Mouse (Mus musculus): ENCODE data around the gene Dtx3l. TPM values are rescaled to one million over a fixed set of nuclear protein-coding genes. Genes with fewer than 3 reads are reported as not detected.

The Dtx3l gene
- total and polyA plus RNA-seq, 3 experiments = 3.5 to 17.5 (median 15.4) TPM

DNA sequence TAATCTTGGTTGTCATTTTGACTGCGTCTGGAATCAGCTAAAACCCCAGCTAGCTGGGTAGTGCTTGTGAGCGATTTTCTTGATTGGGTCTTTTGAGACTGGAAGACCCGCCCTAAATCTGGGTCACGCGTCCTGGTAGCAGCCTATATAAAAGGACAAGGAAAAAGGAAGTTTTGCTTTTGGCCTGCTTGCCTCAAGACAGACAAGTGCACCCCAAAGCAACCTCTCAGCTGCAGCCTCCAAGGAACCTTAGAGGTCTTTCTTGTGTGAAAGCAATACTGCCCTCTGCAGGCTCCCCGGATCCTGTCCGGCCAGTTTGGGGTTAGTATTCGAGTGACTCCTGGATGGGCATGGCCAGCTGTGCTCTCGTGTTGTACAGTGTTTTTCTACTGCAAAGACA lies 739 bp upstream of the Dtx3l start:
- DNase-seq (ENCODE audit: low spot score) (peak; percentile 75), ATAC-seq (ENCODE audit: extremely low read depth, insufficient number of reproducible peaks, low FRiP score, poor library complexity, severe bottlenecking) (peak; percentile 88)
- Histone ChIP-seq H3K36me3 (replicated peaks) (peaks cover 49% of the 10 kb centered on the region), H3K27me3 (ENCODE audit: insufficient read depth, low read length) (no peaks in the 10 kb centered on the region), H3K4me3 (ENCODE audit: low read depth, low read length) (peak overlapping the region; percentile 84), H3K4me1 (ENCODE audit: insufficient read depth, low read depth, low read length) (peaks cover 30% of the 10 kb centered on the region), H3K9me3 (replicated peaks) (no peaks in the 10 kb centered on the region)
- TF ChIP-seq POLR2AphosphoS5 (IDR thresholded peaks at IDR 0.05; ENCODE audit: insufficient replicate concordance, low read depth, low read length) = peak; percentile 79; the same call in 1 of the 2 replicates
- no peak for TF ChIP-seq GATA2 (IDR thresholded peaks at IDR 0.05; ENCODE audit: borderline replicate concordance, low read depth, low read length)
- no peak for TF ChIP-seq GATA1 (IDR thresholded peaks at IDR 0.05; ENCODE audit: borderline replicate concordance, low read length)
- TF ChIP-seq TAL1 (conservative IDR thresholded peaks at IDR 0.05; ENCODE audit: low read depth, low read length) = no peak
- peak; percentile 52; the same call in 1 of the 2 replicates for TF ChIP-seq CTCF (IDR thresholded peaks at IDR 0.05; ENCODE audit: low read depth, low read length)

DNA sequence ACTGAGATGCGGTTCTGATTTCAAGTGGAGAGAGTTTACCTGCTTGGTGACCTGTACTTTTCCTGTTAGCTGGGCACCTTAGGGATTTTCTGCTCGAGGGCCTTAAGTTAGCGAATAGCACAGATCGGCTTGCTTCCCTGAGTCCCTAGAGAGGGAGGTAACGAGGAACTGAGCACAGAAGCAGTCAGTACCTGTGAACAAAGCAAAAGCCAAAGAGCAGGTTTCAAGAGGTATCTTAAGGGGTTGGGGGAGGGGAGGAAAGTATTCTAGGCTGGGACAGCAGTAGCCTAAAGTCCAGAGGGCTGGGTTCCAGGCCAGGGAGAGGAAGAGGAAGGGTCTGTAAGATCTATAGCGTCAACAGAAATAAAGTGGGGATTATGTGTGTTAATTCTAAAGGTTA lies 310 bp upstream of the Dtx3l start:
- no peaks in the 10 kb centered on the region for H3K9me3 ChIP-seq (replicated peaks)
- peak; percentile 19 for DNase-seq (ENCODE audit: low spot score)
- ATAC-seq (ENCODE audit: extremely low read depth, insufficient number of reproducible peaks, low FRiP score, poor library complexity, severe bottlenecking) = no peak
- TF ChIP-seq GATA1 (IDR thresholded peaks at IDR 0.05; ENCODE audit: borderline replicate concordance, low read length) = no peak
- no peak for TF ChIP-seq GATA2 (IDR thresholded peaks at IDR 0.05; ENCODE audit: borderline replicate concordance, low read depth, low read length)
- no peak for TF ChIP-seq TAL1 (conservative IDR thresholded peaks at IDR 0.05; ENCODE audit: low read depth, low read length)
- no peak for TF ChIP-seq CTCF (IDR thresholded peaks at IDR 0.05; ENCODE audit: low read depth, low read length)
- TF ChIP-seq POLR2AphosphoS5 (IDR thresholded peaks at IDR 0.05; ENCODE audit: insufficient replicate concordance, low read depth, low read length) = no peak
- no peaks in the 10 kb centered on the region for H3K27me3 ChIP-seq (ENCODE audit: insufficient read depth, low read length)
- peaks cover 30% of the 10 kb centered on the region for H3K4me1 ChIP-seq (ENCODE audit: insufficient read depth, low read depth, low read length)
- peaks cover 51% of the 10 kb centered on the region for H3K36me3 ChIP-seq (replicated peaks)
- H3K4me3 ChIP-seq (ENCODE audit: low read depth, low read length) = peak overlapping the region; percentile 84

DNA sequence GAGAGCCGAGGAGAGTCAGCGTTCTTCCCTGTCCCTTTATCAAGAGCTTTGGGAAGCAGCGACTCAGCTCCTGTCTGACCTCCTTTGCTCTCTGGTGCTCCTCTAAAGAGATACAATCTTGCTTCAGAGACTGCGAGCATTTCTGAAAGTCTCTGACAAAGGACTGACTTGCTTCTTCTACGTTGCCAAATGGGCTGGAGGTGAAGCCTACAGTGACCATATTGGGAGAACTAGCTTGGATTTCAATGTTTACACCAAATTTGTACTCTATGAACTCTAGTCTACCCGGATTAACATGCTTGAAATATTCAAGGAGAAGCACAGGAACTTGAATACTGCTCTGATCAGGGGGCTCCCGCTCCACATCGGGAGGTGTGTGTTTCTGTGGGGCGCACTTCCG lies 5.8 kb downstream of the Dtx3l start:
- peaks cover 9% of the 10 kb centered on the region; the same call in 1 of the 2 replicates for H3K4me1 ChIP-seq (ENCODE audit: insufficient read depth, low read depth, low read length)
- H3K9me3 ChIP-seq (replicated peaks) = no peaks in the 10 kb centered on the region
- no peaks in the 10 kb centered on the region for H3K27me3 ChIP-seq (ENCODE audit: insufficient read depth, low read length)
- peaks cover 68% of the 10 kb centered on the region for H3K36me3 ChIP-seq (replicated peaks)
- ATAC-seq (ENCODE audit: extremely low read depth, insufficient number of reproducible peaks, low FRiP score, poor library complexity, severe bottlenecking) (no peak), DNase-seq (ENCODE audit: low spot score) (no peak)
- TF ChIP-seq POLR2AphosphoS5 (IDR thresholded peaks at IDR 0.05; ENCODE audit: insufficient replicate concordance, low read depth, low read length) = no peak
- TF ChIP-seq GATA2 (IDR thresholded peaks at IDR 0.05; ENCODE audit: borderline replicate concordance, low read depth, low read length) = no peak
- TF ChIP-seq GATA1 (IDR thresholded peaks at IDR 0.05; ENCODE audit: borderline replicate concordance, low read length) = no peak
- no peak for TF ChIP-seq TAL1 (conservative IDR thresholded peaks at IDR 0.05; ENCODE audit: low read depth, low read length)
- no peak for TF ChIP-seq CTCF (IDR thresholded peaks at IDR 0.05; ENCODE audit: low read depth, low read length)
- H3K4me3 ChIP-seq (ENCODE audit: low read depth, low read length) = no peak overlapping the region

DNA sequence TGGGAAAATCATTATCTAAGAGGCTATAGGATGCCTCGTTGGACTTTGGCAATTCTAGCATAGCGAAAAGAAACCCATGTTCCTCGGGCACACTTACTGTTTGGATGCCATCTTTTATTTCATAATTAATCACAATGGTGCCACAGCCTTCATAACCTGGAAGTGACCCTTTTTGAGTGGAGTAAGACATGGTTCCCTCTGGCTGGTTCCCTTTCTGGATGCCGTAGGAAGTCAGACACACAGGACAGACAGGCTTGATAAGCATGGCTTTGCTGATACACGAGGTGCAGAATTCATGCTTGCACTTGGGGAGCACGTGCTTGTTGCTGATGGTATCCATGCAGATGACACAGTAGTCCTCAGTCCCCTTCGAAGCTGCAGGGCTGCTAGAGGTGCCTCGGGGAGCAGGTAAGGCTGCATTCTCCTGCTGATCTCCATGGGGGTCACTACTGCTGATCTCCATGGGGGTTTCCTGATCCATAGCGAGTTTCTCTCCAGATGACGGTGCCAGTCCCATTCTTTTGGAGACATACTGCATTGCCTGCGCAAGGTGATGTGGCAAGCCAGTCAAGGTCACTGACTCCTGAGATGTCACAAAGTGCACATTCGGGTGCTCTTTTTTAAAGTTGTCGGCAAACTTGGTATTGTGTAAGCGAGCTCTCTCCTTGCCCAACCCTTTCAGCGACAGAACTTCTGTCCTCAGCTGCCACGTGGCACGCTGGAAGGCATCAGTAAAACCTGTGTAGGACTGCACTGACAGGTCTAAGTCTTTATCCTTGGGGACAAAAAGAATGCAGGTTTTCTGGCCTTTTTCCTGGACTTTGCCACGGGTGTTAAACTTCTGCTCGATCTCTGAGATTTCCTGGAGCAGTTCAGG lies 6.5 kb downstream of the Dtx3l start:
- H3K36me3 ChIP-seq (replicated peaks) = peaks cover 68% of the 10 kb centered on the region
- no peak for ATAC-seq (ENCODE audit: extremely low read depth, insufficient number of reproducible peaks, low FRiP score, poor library complexity, severe bottlenecking)
- no peak overlapping the region for H3K4me3 ChIP-seq (ENCODE audit: low read depth, low read length)

DNA sequence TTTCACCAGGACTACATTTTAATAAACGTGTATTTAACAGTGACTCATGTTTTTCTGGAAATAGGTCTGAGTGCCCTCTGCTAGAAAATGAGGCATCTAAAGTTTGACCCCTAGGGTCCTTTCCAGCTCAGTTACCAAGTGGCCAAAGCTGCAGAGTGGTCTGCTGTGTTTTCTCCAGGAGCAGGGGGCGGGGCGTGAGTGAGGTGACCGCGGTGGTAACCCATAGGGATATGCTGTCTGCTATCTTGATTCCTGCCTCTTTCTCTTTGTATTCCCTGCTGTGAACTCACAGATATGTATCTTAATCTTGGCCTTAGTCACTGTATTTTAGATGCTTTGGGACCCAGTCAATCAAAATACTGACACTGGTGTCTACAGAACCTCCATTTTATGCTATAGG lies 14.6 kb downstream of the Dtx3l start:
- H3K4me1 ChIP-seq (ENCODE audit: insufficient read depth, low read depth, low read length) = no peaks in the 10 kb centered on the region
- peaks cover 15% of the 10 kb centered on the region for H3K36me3 ChIP-seq (replicated peaks)
- DNase-seq (ENCODE audit: low spot score) = no peak
- no peaks in the 10 kb centered on the region for H3K9me3 ChIP-seq (replicated peaks)
- no peak overlapping the region for H3K4me3 ChIP-seq (ENCODE audit: low read depth, low read length)
- no peak for ATAC-seq (ENCODE audit: extremely low read depth, insufficient number of reproducible peaks, low FRiP score, poor library complexity, severe bottlenecking)
- TF ChIP-seq GATA2 (IDR thresholded peaks at IDR 0.05; ENCODE audit: borderline replicate concordance, low read depth, low read length) (no peak), POLR2AphosphoS5 (IDR thresholded peaks at IDR 0.05; ENCODE audit: insufficient replicate concordance, low read depth, low read length) (no peak), GATA1 (IDR thresholded peaks at IDR 0.05; ENCODE audit: borderline replicate concordance, low read length) (no peak), TAL1 (conservative IDR thresholded peaks at IDR 0.05; ENCODE audit: low read depth, low read length) (no peak), CTCF (IDR thresholded peaks at IDR 0.05; ENCODE audit: low read depth, low read length) (no peak)
- H3K27me3 ChIP-seq (ENCODE audit: insufficient read depth, low read length) = no peaks in the 10 kb centered on the region

More for the DNA sequence above, 6.5 kb downstream of the Dtx3l start:
- DNase-seq (ENCODE audit: low spot score) = no peak
- H3K27me3 ChIP-seq (ENCODE audit: insufficient read depth, low read length) = no peaks in the 10 kb centered on the region
- H3K4me1 ChIP-seq (ENCODE audit: insufficient read depth, low read depth, low read length) = peaks cover 4% of the 10 kb centered on the region; the same call in 1 of the 2 replicates
- no peak for TF ChIP-seq CTCF (IDR thresholded peaks at IDR 0.05; ENCODE audit: low read depth, low read length)
- no peak for TF ChIP-seq TAL1 (conservative IDR thresholded peaks at IDR 0.05; ENCODE audit: low read depth, low read length)
- TF ChIP-seq GATA1 (IDR thresholded peaks at IDR 0.05; ENCODE audit: borderline replicate concordance, low read length) = no peak
- no peak for TF ChIP-seq POLR2AphosphoS5 (IDR thresholded peaks at IDR 0.05; ENCODE audit: insufficient replicate concordance, low read depth, low read length)
- TF ChIP-seq GATA2 (IDR thresholded peaks at IDR 0.05; ENCODE audit: borderline replicate concordance, low read depth, low read length) = no peak
- H3K9me3 ChIP-seq (replicated peaks) = no peaks in the 10 kb centered on the region

DNA sequence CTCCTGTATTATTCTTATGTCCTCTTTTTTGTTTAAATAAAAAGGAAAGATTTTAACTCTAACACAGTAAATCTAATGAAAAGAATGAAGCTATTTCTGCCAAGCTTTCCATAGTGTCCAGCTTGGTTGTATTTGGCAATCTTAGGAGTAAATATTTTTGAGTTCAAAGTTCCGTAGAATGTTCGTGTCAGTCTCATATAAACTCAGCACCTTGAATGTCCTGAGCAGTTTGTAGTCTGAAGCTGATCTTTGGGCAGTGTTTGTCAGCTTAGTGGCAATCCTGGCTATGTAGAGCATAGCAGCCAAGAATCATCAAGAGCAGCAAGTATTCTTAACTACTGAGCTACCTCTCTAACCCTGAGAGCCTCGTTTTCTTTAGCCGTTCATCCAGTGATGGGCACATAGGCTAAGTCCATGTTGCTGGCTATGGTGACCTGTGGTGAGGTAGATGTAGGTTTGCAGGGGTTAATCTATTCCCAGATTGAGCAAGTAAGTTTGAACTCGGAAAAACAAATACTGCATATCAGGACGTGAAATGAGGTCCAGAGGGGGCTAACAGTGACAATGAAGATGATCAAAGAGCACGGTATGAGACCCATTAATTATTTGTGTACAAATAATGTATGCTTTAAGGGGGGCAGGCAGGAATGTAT lies 15.3 kb downstream of the Dtx3l start:
- DNase-seq (ENCODE audit: low spot score) (no peak), ATAC-seq (ENCODE audit: extremely low read depth, insufficient number of reproducible peaks, low FRiP score, poor library complexity, severe bottlenecking) (no peak)
- Histone ChIP-seq H3K27me3 (ENCODE audit: insufficient read depth, low read length) (no peaks in the 10 kb centered on the region), H3K4me3 (ENCODE audit: low read depth, low read length) (no peak overlapping the region), H3K9me3 (replicated peaks) (no peaks in the 10 kb centered on the region), H3K4me1 (ENCODE audit: insufficient read depth, low read depth, low read length) (peaks cover 4% of the 10 kb centered on the region), H3K36me3 (replicated peaks) (peaks cover 8% of the 10 kb centered on the region)
- TF ChIP-seq TAL1 (conservative IDR thresholded peaks at IDR 0.05; ENCODE audit: low read depth, low read length) = no peak
- TF ChIP-seq POLR2AphosphoS5 (IDR thresholded peaks at IDR 0.05; ENCODE audit: insufficient replicate concordance, low read depth, low read length) = no peak
- TF ChIP-seq GATA2 (IDR thresholded peaks at IDR 0.05; ENCODE audit: borderline replicate concordance, low read depth, low read length) = no peak
- no peak for TF ChIP-seq GATA1 (IDR thresholded peaks at IDR 0.05; ENCODE audit: borderline replicate concordance, low read length)
- no peak for TF ChIP-seq CTCF (IDR thresholded peaks at IDR 0.05; ENCODE audit: low read depth, low read length)
